ENCODE assay signal across 23 mouse cellular contexts in genomic region chr1:167032046-167032648, GRCm38 (mm10). TPM values are rescaled to one million over a fixed set of nuclear protein-coding genes. Genes with fewer than 3 reads are reported as not detected.
A peak's percentile ranks its signal among the peaks of the same experiment; 100 is the strongest.
DNase-seq lines count a peak whose midpoint lies in the region; ATAC-seq lines count a peak whose summit lies in the region.
"Had no signal": no experiment of that assay in that cellular context is flagged by ENCODE, and none has a peak within 500 bp of the region (broad histone marks: within the 10 kb centered on the region; RNA-seq: fewer than 3 reads in every experiment).

No protein-coding gene starts in this region.

- H3K36me3 ChIP-seq in neural tube, embryonic 13.5 days: 0 out of 2 replicates have a peak, but pooled peaks cover 10% of the 10 kb centered on the region
- 0 out of 2 replicates have a peak, but pooled peaks cover 6% of the 10 kb centered on the region for H3K36me3 ChIP-seq in midbrain, embryonic 13.5 days
- H3K36me3 ChIP-seq: embryonic facial prominence, embryonic 13.5 days; limb, embryonic 13.5 days; liver, embryonic 15.5 days; stomach, embryonic 15.5 days had no signal

- H3K4me3 ChIP-seq in neural tube, embryonic 13.5 days: no peak overlapping the region
- H3K4me3 ChIP-seq in midbrain, embryonic 13.5 days (replicated peaks): no peak overlapping the region
- H3K4me3 ChIP-seq: embryonic facial prominence, embryonic 13.5 days; layer of hippocampus, adult 2 months; limb, embryonic 13.5 days; liver, embryonic 15.5 days; myocyte; stomach, embryonic 15.5 days had no signal

- peak; percentile 49 to 62 for DNase-seq in cerebellum, postnatal 10 days
- no peak for DNase-seq in cerebellum, adult 9-10 months
- DNase-seq in neural tube, embryonic 10.5 days (ENCODE audit: extremely low spot score, low spot score): no peak
- DNase-seq in right cerebral cortex, postnatal 25 days: no peak
- no peak for DNase-seq in adrenal gland, postnatal 4 days (ENCODE audit: low spot score in 2 of 2)
- no peak for DNase-seq in adrenal gland, postnatal 10 days
- DNase-seq: cerebellum, adult 11-12 months; heart, adult 18-20 months; heart, postnatal 4 days; spleen, adult 18-20 months; thymus, postnatal 14 days had no signal

- H3K27ac ChIP-seq in neural tube, embryonic 13.5 days (replicated peaks): peak overlapping the region; percentile 42
- H3K27ac ChIP-seq in midbrain, embryonic 13.5 days: peak overlapping the region; percentile 40
- H3K27ac ChIP-seq: embryonic facial prominence, embryonic 13.5 days; kidney, postnatal 0 days; layer of hippocampus, adult 2 months; limb, embryonic 13.5 days; liver, embryonic 15.5 days; stomach, embryonic 15.5 days had no signal

- 51% methylated on average over 13 of the region's 13 CpGs for WGBS in neural tube, embryonic 13.5 days
- WGBS in midbrain, embryonic 13.5 days: 31% methylated on average over 13 of the region's 13 CpGs

- H3K4me1 ChIP-seq in neural tube, embryonic 13.5 days (replicated peaks): peaks cover 11% of the 10 kb centered on the region
- peaks cover 26% of the 10 kb centered on the region for H3K4me1 ChIP-seq in midbrain, embryonic 13.5 days (replicated peaks)
- H3K4me1 ChIP-seq: embryonic facial prominence, embryonic 13.5 days; limb, embryonic 13.5 days; liver, embryonic 15.5 days; stomach, embryonic 15.5 days had no signal

- H3K4me2 ChIP-seq in neural tube, embryonic 13.5 days: no peak overlapping the region
- H3K4me2 ChIP-seq in midbrain, embryonic 13.5 days (replicated peaks): no peak overlapping the region; the same call in 1 of the 2 replicates
- H3K4me2 ChIP-seq: embryonic facial prominence, embryonic 13.5 days; limb, embryonic 13.5 days; liver, embryonic 15.5 days; stomach, embryonic 15.5 days had no signal

- 0 out of 2 replicates have a peak, but pooled peaks have one; percentile 29 for ATAC-seq in neural tube, embryonic 13.5 days (ENCODE audit: low read depth)
- ATAC-seq in midbrain, embryonic 13.5 days: peak; percentile 84
- ATAC-seq: intestine, postnatal 0 days; lung, postnatal 0 days had no signal

- peak overlapping the region; percentile 17; the same call in 1 of the 2 replicates for H3K9ac ChIP-seq in neural tube, embryonic 13.5 days
- 0 out of 2 replicates have a peak overlapping the region, but pooled peaks have one; percentile 10 for H3K9ac ChIP-seq in midbrain, embryonic 13.5 days (replicated peaks)
- H3K9ac ChIP-seq: embryonic facial prominence, embryonic 13.5 days; limb, embryonic 13.5 days; liver, embryonic 15.5 days; stomach, embryonic 15.5 days had no signal

- no peaks in the 10 kb centered on the region for H3K27me3 ChIP-seq in neural tube, embryonic 13.5 days
- H3K27me3 ChIP-seq in midbrain, embryonic 13.5 days: no peaks in the 10 kb centered on the region
- H3K27me3 ChIP-seq: embryonic facial prominence, embryonic 13.5 days; limb, embryonic 13.5 days; liver, embryonic 15.5 days; stomach, embryonic 15.5 days had no signal

- peaks cover 3% of the 10 kb centered on the region; the same call in 1 of the 2 replicates for H3K9me3 ChIP-seq in neural tube, embryonic 13.5 days
- H3K9me3 ChIP-seq in midbrain, embryonic 13.5 days: peaks cover 8% of the 10 kb centered on the region; the same call in 1 of the 2 replicates
- H3K9me3 ChIP-seq: limb, embryonic 13.5 days; liver, embryonic 15.5 days; stomach, embryonic 15.5 days had no signal

RNA-seq across cellular contexts. Expression of gene Fam78b, which starts 30.9 kb away (rescaled TPM):
- polyA plus RNA-seq in neural tube, embryonic 13.5 days (2015; fragmentation: Nextera tagmentation; extraction: Ambion mirVana): 10.9 and 13.9 TPM in 2 replicates
- 8.2 and 9.1 TPM in 2 replicates for polyA plus RNA-seq in midbrain, embryonic 13.5 days (2015; fragmentation: Nextera tagmentation; extraction: Ambion mirVana)
- total RNA-seq in adrenal gland, postnatal 4 days (2021): 1 to 10 TPM; 5.3 to 6.2 TPM
- 1 to 10 TPM; 7.2 to 8.0 TPM for total RNA-seq in adrenal gland, postnatal 10 days (2021)
- total RNA-seq: MEL had no signal

Comparison
In these comparisons a context has a peak if more than half of its experiments do, and no peak if none do; other contexts are left out.
1. DNase-seq: peak in cerebellum, postnatal 10 days (2 of 2); none in cerebellum, adult 9-10 months (single experiment), neural tube, embryonic 10.5 days (single experiment), right cerebral cortex, postnatal 25 days (single experiment), adrenal gland, postnatal 4 days (0 of 2) and adrenal gland, postnatal 10 days (single experiment).